Mouse (Mus musculus): Measurements from ENCODE around the gene Hes2. TPM values are rescaled to one million over a fixed set of nuclear protein-coding genes. Genes with fewer than 3 reads are reported as not detected.

The Hes2 gene
- polyA plus RNA-seq, 1 experiment from 2014 or later, result not detected

DNA sequence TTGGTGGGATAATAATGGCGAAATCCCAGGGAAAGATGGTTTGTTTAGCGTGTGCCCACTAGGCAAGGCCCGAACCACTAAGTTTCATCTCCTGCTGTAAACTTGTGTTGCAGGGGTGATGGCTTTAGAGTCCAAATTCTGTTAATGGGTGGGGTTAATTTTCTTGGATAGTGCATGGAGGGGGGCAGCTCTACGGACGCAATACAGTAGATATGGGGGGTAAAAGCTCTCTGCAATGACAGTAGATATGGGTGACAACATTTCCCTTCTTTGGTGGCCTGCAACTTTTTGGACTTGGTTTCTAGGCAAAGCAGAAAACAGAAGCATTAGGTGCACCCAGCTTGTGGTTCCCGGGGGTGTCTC lies 18.5 kb downstream of the Hes2 start:
- no peak for ATAC-seq (replicated peaks; ENCODE audit: low FRiP score)
- 55% methylated on average over 6 of the region's 6 CpGs for WGBS
- Histone ChIP-seq H3K4me2 (peak overlapping the region; percentile 99), H3K27me3 (replicated peaks; ENCODE audit: control insufficient read depth, insufficient read depth, low read length) (peaks cover 12% of the 10 kb centered on the region), H3K9ac (ENCODE audit: low read depth, low read length) (peak overlapping the region; percentile 95), H3K4me3 (ENCODE audit: low read depth, low read length) (peak overlapping the region; percentile 80), H3K4me1 (replicated peaks; ENCODE audit: control insufficient read depth, insufficient read depth, low read length) (peaks cover 15% of the 10 kb centered on the region), H3K36me3 (ENCODE audit: control insufficient read depth, insufficient read depth, low read length) (no peaks in the 10 kb centered on the region), H3K9me3 (ENCODE audit: control insufficient read depth, low read length) (no peaks in the 10 kb centered on the region), H3K27ac (ENCODE audit: low read depth, low read length) (peak overlapping the region; percentile 89; the same call in 1 of the 2 replicates)
- DNase-seq (ENCODE audit: low spot score), result no peak

DNA sequence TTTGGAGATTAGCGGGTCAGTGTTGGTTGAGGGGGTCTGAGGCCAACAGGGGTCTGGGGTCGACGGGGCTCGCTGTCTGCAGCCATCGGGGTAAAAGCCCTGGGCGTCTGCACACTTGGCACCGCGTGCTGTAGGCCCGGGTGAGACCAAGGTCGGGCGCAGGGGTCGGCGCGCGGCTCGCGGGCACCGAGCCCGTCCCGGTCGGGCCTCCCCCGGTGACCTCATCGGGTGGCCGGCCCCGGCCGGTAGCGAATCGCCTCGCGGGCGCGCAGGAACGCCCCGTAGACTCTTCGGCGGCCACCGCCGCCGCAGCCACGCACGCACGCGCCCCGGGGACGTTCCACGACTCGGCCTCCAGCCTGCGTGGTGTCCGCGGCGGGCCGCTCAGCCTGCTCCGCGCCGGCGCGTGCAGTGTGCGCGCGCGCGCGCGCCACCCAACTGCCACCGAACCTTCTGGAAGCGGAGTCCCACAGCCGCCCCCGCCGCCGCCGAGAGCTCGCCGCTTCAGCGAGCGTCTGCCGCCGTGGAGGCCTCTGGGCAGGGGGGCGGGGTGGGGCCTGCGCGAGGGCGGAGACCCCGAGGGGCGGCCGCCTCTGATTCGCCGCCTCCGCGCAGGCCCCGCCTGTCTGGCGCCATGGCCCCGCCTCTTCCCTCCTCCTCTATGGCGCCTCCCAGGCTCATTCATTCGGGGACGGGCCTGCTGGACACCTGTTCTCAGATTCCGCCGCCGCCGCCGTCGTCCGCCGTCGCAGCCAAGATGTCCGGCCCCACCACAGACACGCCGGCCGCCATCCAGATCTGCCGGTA lies 19.1 kb downstream of the Hes2 start, which contains the start of gene Acot7:
Gene Acot7 (plus strand): TSS at position 598 of the 807 bp plus-strand sequence.
- peak within 1 kb of the TSS; percentile 99 for H3K4me2 ChIP-seq
- peak within 1 kb of the TSS; percentile 95 for H3K9ac ChIP-seq (ENCODE audit: low read depth, low read length)
- DNase-seq (ENCODE audit: low spot score) (peak; percentile 91), ATAC-seq (replicated peaks; ENCODE audit: low FRiP score) (peak; percentile 95)
- no peaks in the 10 kb centered on the region for H3K9me3 ChIP-seq (ENCODE audit: control insufficient read depth, low read length)
- H3K4me3 ChIP-seq (ENCODE audit: low read depth, low read length), result peak within 1 kb of the TSS; percentile 80
- peaks cover 15% of the 10 kb centered on the region for H3K4me1 ChIP-seq (replicated peaks; ENCODE audit: control insufficient read depth, insufficient read depth, low read length)
- peak within 1 kb of the TSS; percentile 89 for H3K27ac ChIP-seq (ENCODE audit: low read depth, low read length)
- no peaks in the 10 kb centered on the region for H3K36me3 ChIP-seq (ENCODE audit: control insufficient read depth, insufficient read depth, low read length)
- under 1% methylated on average over 94 of the region's 108 CpGs for WGBS
- H3K27me3 ChIP-seq (replicated peaks; ENCODE audit: control insufficient read depth, insufficient read depth, low read length), result peaks cover 12% of the 10 kb centered on the region

DNA sequence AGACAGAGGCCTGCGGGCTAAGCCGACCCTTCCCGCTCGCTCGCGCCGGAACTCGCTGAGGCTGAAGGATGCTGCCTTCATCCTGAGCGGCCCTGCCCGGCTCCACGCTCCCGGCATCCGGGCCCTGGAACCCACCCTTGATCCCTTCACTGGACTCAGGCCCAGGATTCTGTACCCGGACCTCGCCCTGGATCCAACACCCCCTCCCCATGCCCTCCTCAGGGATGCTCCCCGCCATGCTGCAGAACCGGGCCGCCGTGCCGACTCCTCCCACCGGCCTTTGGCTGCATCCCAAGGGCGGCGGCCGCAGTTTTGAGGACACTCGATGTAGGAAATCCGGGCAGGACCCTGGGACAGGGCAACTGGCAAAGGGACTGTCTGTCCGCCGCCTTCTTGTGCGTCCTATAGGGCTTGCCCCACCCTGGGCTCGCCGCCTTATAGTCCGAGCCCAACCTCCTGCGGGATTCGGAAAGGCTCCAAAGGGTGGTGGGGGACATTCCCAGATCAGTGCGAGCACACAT lies 19.7 kb downstream of the Hes2 start:
- Histone ChIP-seq H3K27ac (ENCODE audit: low read depth, low read length) (no peak overlapping the region), H3K4me1 (replicated peaks; ENCODE audit: control insufficient read depth, insufficient read depth, low read length) (peaks cover 15% of the 10 kb centered on the region), H3K27me3 (replicated peaks; ENCODE audit: control insufficient read depth, insufficient read depth, low read length) (peaks cover 12% of the 10 kb centered on the region), H3K4me3 (ENCODE audit: low read depth, low read length) (peak overlapping the region; percentile 80), H3K4me2 (peak overlapping the region; percentile 99), H3K9me3 (ENCODE audit: control insufficient read depth, low read length) (no peaks in the 10 kb centered on the region), H3K9ac (ENCODE audit: low read depth, low read length) (peak overlapping the region; percentile 66), H3K36me3 (ENCODE audit: control insufficient read depth, insufficient read depth, low read length) (no peaks in the 10 kb centered on the region)
- peak; percentile 63 for DNase-seq (ENCODE audit: low spot score)
- ATAC-seq (replicated peaks; ENCODE audit: low FRiP score), result peak; percentile 48
- under 1% methylated on average over 35 of the region's 35 CpGs for WGBS

DNA sequence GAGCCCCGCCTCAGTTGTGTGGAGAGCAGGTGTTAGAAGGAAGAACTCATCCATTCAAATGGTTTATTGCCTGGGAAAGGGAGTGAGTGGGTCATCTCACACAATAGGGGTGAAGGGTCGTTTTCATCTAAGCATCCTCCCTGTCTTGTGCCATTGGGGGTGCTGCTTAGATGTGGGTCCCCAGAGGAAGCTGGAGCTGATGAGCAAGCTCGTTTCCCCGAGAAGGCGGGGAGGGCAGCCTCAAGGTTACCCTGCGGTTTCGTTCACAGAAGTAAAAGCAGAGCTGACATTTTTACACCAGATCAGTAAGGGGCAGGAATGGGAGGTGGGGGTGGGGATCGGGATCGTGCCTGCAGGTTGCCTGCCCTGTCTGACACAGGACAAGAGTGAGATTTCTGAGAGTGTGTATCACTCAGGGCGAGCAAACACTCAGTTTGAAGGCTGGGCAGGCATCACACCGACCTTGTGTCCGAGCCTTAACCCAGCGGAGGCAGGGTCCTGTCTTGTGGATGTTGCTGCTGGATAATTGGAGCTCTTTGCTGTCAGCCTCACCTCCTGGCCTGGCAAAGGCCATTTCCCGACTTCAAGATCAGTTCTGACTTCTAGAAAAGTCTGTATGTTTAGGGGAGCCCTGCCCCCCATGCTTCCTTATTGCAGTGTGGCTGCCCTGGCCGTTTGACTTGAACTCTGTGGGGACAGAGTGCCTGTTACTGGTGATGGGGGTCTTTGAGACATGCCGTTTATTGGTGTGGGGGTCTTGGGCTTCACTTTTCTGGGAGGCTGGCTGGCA lies 20.4 kb downstream of the Hes2 start:
- Histone ChIP-seq H3K4me1 (replicated peaks; ENCODE audit: control insufficient read depth, insufficient read depth, low read length) (peaks cover 15% of the 10 kb centered on the region), H3K4me3 (ENCODE audit: low read depth, low read length) (peak overlapping the region; percentile 80), H3K36me3 (ENCODE audit: control insufficient read depth, insufficient read depth, low read length) (no peaks in the 10 kb centered on the region), H3K9me3 (ENCODE audit: control insufficient read depth, low read length) (no peaks in the 10 kb centered on the region), H3K9ac (ENCODE audit: low read depth, low read length) (peak overlapping the region; percentile 66), H3K4me2 (peak overlapping the region; percentile 99), H3K27ac (ENCODE audit: low read depth, low read length) (no peak overlapping the region), H3K27me3 (replicated peaks; ENCODE audit: control insufficient read depth, insufficient read depth, low read length) (peaks cover 12% of the 10 kb centered on the region)
- ATAC-seq (replicated peaks; ENCODE audit: low FRiP score), result no peak
- 25% methylated on average over 16 of the region's 16 CpGs for WGBS
- DNase-seq (ENCODE audit: low spot score), result no peak

DNA sequence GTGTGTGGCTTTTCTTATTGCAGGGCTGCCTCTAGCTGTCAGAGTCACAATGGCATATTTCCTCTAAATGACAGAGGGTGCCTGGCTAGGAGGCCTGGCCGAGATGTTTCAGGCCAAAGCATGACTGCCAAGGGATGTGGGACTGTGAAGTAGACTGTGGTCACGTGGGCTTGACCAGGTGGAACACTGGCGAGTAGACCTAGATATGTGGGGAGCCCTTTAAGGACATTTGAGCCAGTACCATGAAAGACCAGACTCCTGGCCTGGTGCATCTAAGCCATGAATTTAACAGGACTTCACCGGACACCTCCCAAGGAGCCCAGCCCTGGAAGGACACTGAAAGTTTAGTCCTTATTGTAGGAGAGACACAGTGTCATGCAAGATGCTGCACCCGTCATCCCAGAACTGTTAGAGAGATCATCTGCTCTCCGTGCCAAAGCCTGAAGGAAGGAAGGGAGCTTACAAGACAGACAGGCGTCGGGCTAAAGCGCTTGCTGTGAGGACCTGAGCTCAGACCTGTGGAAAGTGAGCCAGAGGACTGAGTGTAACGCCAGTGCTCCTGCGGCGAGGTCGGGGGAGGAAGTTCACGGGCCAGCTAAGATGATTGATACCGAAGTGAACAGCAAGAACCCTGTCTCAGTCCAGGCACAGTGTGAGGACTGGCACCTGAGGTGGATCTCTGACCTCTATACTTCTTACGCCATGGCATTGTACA lies 21.4 kb downstream of the Hes2 start:
- no peaks in the 10 kb centered on the region for H3K36me3 ChIP-seq (ENCODE audit: control insufficient read depth, insufficient read depth, low read length)
- no peak for ATAC-seq (replicated peaks; ENCODE audit: low FRiP score)
- peaks cover 18% of the 10 kb centered on the region for H3K4me1 ChIP-seq (replicated peaks; ENCODE audit: control insufficient read depth, insufficient read depth, low read length)
- H3K27ac ChIP-seq (ENCODE audit: low read depth, low read length), result no peak overlapping the region
- H3K4me3 ChIP-seq (ENCODE audit: low read depth, low read length), result no peak overlapping the region
- peaks cover 12% of the 10 kb centered on the region for H3K27me3 ChIP-seq (replicated peaks; ENCODE audit: control insufficient read depth, insufficient read depth, low read length)
- H3K9me3 ChIP-seq (ENCODE audit: control insufficient read depth, low read length), result no peaks in the 10 kb centered on the region
- no peak overlapping the region for H3K4me2 ChIP-seq
- DNase-seq (ENCODE audit: low spot score), result no peak
- 79% methylated on average over 16 of the region's 16 CpGs for WGBS
- H3K9ac ChIP-seq (ENCODE audit: low read depth, low read length), result no peak overlapping the region

DNA sequence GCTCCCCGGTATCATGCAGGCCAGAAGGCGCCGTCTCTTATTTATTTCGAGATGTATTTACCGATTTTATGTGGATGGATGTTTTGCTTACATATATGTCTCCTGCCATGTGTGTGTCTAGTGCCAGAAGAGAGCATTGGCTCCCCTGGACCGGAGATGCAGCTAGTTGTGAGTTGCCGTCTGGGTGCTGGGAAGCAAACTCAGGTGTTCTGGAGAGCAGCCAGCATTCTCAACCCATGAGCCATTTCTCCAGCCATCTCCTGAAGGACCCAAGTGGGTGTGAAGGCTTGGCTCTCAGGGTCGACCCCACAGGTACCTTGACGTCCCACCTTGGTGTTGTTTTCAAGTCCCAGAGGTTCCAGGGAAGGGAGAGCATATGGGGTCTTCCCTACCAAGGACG lies 23.5 kb downstream of the Hes2 start:
- 79% methylated on average over 10 of the region's 10 CpGs for WGBS
- peaks cover 12% of the 10 kb centered on the region; the same call in 1 of the 2 replicates for H3K27me3 ChIP-seq (replicated peaks; ENCODE audit: control insufficient read depth, insufficient read depth, low read length)
- ATAC-seq (replicated peaks; ENCODE audit: low FRiP score) (no peak), DNase-seq (ENCODE audit: low spot score) (no peak)
- no peaks in the 10 kb centered on the region for H3K9me3 ChIP-seq (ENCODE audit: control insufficient read depth, low read length)
- no peak overlapping the region for H3K27ac ChIP-seq (ENCODE audit: low read depth, low read length)
- no peak overlapping the region for H3K9ac ChIP-seq (ENCODE audit: low read depth, low read length)
- no peak overlapping the region for H3K4me3 ChIP-seq (ENCODE audit: low read depth, low read length)
- H3K4me1 ChIP-seq (replicated peaks; ENCODE audit: control insufficient read depth, insufficient read depth, low read length), result peaks cover 36% of the 10 kb centered on the region
- H3K4me2 ChIP-seq, result no peak overlapping the region
- H3K36me3 ChIP-seq (ENCODE audit: control insufficient read depth, insufficient read depth, low read length), result no peaks in the 10 kb centered on the region

DNA sequence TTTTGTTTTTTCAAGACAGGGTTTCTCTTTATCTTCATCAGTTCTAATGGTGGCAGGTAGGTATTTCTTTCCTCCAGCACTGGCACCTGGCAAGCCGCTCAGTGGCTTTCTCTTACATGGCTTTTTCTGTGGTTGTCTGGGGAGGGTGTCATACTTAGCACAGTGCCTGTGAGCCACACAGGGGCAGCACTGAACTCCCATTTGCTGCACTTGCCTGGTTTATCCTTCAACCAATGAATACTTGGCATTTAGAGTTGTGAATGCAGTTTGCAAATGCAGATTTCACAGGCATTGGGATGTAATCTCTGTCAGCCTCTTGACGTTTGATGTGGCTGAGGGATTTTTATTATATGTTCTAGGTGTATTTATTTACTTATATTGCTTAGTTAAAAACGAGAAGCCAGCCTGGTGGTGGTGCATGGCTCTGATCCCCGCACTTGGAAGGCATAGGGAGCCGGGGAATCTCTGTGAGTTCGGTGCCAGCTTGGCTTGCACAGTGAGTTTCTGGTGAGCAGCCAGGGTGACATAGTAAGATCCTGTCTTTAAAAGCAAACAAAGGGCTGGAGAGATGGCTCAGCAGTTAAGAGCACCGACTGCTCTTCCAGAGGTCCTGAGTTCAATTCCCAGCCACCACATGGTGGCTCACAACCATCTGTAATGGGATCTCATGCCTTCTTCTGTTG lies 25.8 kb downstream of the Hes2 start:
- no peak overlapping the region for H3K9ac ChIP-seq (ENCODE audit: low read depth, low read length)
- H3K9me3 ChIP-seq (ENCODE audit: control insufficient read depth, low read length), result no peaks in the 10 kb centered on the region
- no peak overlapping the region for H3K4me3 ChIP-seq (ENCODE audit: low read depth, low read length)
- ATAC-seq (replicated peaks; ENCODE audit: low FRiP score), result no peak
- no peak for DNase-seq (ENCODE audit: low spot score)
- H3K4me2 ChIP-seq, result no peak overlapping the region
- WGBS, result 66% methylated on average over 7 of the region's 7 CpGs
- no peaks in the 10 kb centered on the region for H3K36me3 ChIP-seq (ENCODE audit: control insufficient read depth, insufficient read depth, low read length)
- no peak overlapping the region for H3K27ac ChIP-seq (ENCODE audit: low read depth, low read length)
- H3K4me1 ChIP-seq (replicated peaks; ENCODE audit: control insufficient read depth, insufficient read depth, low read length), result peaks cover 27% of the 10 kb centered on the region
- H3K27me3 ChIP-seq (replicated peaks; ENCODE audit: control insufficient read depth, insufficient read depth, low read length), result peaks cover 6% of the 10 kb centered on the region; the same call in 1 of the 2 replicates

DNA sequence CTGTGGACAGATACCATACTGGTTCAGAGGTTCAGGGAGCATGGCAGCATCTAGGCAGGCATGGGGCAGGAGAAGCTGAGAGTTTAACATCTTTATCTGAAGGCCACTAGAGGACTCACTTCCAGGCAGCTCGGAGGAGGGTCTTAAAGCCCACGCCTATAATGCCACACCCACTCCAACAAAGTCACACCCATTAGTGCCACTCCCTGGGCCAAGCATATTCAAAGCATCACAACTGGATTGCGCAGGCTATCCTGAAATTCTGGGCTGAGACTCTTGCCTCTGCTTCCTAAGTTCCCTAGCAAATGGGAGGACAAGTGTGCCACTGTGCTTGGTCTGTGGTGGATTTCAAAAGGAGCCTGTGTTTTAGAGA lies 26.5 kb downstream of the Hes2 start:
- ATAC-seq (replicated peaks; ENCODE audit: low FRiP score) (peak; percentile 73), DNase-seq (ENCODE audit: low spot score) (no peak)
- peak overlapping the region; percentile 65 for H3K4me2 ChIP-seq
- peaks cover 33% of the 10 kb centered on the region for H3K4me1 ChIP-seq (replicated peaks; ENCODE audit: control insufficient read depth, insufficient read depth, low read length)
- peaks cover 2% of the 10 kb centered on the region; the same call in 1 of the 2 replicates for H3K27me3 ChIP-seq (replicated peaks; ENCODE audit: control insufficient read depth, insufficient read depth, low read length)
- H3K4me3 ChIP-seq (ENCODE audit: low read depth, low read length), result peak overlapping the region; percentile 24
- H3K9me3 ChIP-seq (ENCODE audit: control insufficient read depth, low read length), result no peaks in the 10 kb centered on the region
- H3K27ac ChIP-seq (ENCODE audit: low read depth, low read length), result peak overlapping the region; percentile 73
- peak overlapping the region; percentile 45; the same call in 1 of the 2 replicates for H3K9ac ChIP-seq (ENCODE audit: low read depth, low read length)
- H3K36me3 ChIP-seq (ENCODE audit: control insufficient read depth, insufficient read depth, low read length), result no peaks in the 10 kb centered on the region
- WGBS, result 5% methylated on average over 3 of the region's 3 CpGs

Measured in liver, embryonic 11.5 days (tissue).